Mouse (Mus musculus) small intestine, adult 2 months (tissue): Measurements from ENCODE around the gene Wwox. TPM values are rescaled to one million over a fixed set of nuclear protein-coding genes. Genes with fewer than 3 reads are reported as not detected.

Experiments
- H3K27ac ChIP-seq: fragments of 200-500 bp; 2 replicates; pipeline ENCODE4 v1.5.1; 2012; ENCODE audit warnings: low read depth, low read length, control low read depth, inconsistent platforms; ENCODE audit not compliant: insufficient read depth
- H3K27me3 ChIP-seq: fragments of 200-500 bp; 2 replicates; pipeline ENCODE4 v1.6.1; 2012; ENCODE audit warnings: mild to moderate bottlenecking, moderate library complexity, low read length, inconsistent platforms; ENCODE audit not compliant: control insufficient read depth, insufficient read depth
- H3K36me3 ChIP-seq: fragments of 200-500 bp; 2 replicates; pipeline ENCODE4 v1.6.1; 2012; ENCODE audit warnings: mild to moderate bottlenecking, low read length, control low read depth, inconsistent platforms; ENCODE audit not compliant: control insufficient read depth, insufficient read depth
- H3K4me1 ChIP-seq: fragments of 200-500 bp; 2 replicates; pipeline ENCODE4 v1.6.1; 2012; ENCODE audit warnings: low read length, inconsistent platforms, mixed read lengths; ENCODE audit not compliant: control insufficient read depth, insufficient read depth, insufficient read length
- H3K4me3 ChIP-seq: fragments of 200-500 bp; 2 replicates; pipeline ENCODE4 v1.5.1; 2012; ENCODE audit warnings: low read depth, mild to moderate bottlenecking, control low read depth, inconsistent platforms, low read length, moderate library complexity
- CTCF ChIP-seq: fragments of 200-500 bp; IDR thresholded peaks from 2 replicates; pipeline ENCODE4 v1.5.1; 2012; ENCODE audit warnings: low read depth, mild to moderate bottlenecking, control low read depth, inconsistent platforms, low read length, moderate library complexity, mixed read lengths; ENCODE audit not compliant: insufficient replicate concordance, insufficient read length; ENCODE audit errors: extremely low read depth
- POLR2A ChIP-seq: fragments of 200-500 bp; IDR thresholded peaks from 2 replicates; pipeline ENCODE4 v1.6.1; 2012; ENCODE audit warnings: low read depth, mild to moderate bottlenecking, control low read depth, inconsistent platforms, low read length, moderate library complexity
- WGBS: fragments of 180-500 bp; shearing (Covaris S2); methylation state at CpG from one replicate; pipeline ENCODE4 v1.1.7; 2018; 5-methylcytosine and 5-hydroxymethylcytosine counted together
- polyA plus RNA-seq: library from polyadenylated mRNA; depleted of rRNA; stranded (reverse); fragments of >200 nt; gene quantifications from 2 replicates; pipeline ENCODE4 v1.2.3, GENCODE M21; 2012

The Wwox gene
- polyA plus RNA-seq, 1 experiment: 6.0 TPM

DNA sequence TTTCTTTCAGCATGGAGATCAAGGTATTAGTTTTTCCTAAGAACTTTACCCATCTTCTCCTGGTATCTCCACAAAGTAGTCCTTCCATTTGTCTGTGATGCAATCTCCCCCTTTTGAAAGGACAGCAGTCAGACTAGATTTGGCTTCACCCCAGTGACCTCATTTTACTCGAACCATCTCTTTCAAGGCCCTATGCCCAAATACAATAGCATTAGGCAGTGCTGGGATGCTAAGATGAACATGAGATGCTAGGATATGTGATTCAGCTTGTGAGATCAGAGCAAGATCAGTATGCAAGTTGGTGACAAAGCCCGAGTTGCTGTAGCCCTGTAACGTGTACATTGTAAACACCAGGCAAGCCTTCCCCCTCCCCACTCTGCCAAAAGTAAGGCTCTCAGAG, 426.5 kb downstream of the Wwox start:
- H3K27ac ChIP-seq: no peak overlapping the region
- TF ChIP-seq CTCF (no peak), POLR2A (no peak)
- no peaks in the 10 kb centered on the region for H3K27me3 ChIP-seq
- no peaks in the 10 kb centered on the region for H3K4me1 ChIP-seq
- H3K4me3 ChIP-seq: no peak overlapping the region
- no peaks in the 10 kb centered on the region for H3K36me3 ChIP-seq
- WGBS: 84% methylated on average over 3 of the region's 3 CpGs

- H3K4me1 ChIP-seq: no peaks in the 10 kb centered on the region
Measured at GRCm38 (mm10) chr8:114869321-114869720, 429.9 kb downstream of the Wwox start.

GRCm38 (mm10) chr8:114870410-114870809, 431.0 kb downstream of the Wwox start:
- Histone ChIP-seq H3K27ac (no peak overlapping the region), H3K27me3 (no peaks in the 10 kb centered on the region), H3K36me3 (no peaks in the 10 kb centered on the region), H3K4me1 (no peaks in the 10 kb centered on the region), H3K4me3 (no peak overlapping the region)
- 90% methylated on average over 8 of the region's 8 CpGs for WGBS
- no peak for TF ChIP-seq CTCF
- no peak for TF ChIP-seq POLR2A

More at GRCm38 (mm10) chr8:114869321-114869720, 429.9 kb downstream of the Wwox start:
- no peak overlapping the region for H3K4me3 ChIP-seq
- TF ChIP-seq POLR2A (no peak), CTCF (no peak)
- no peak overlapping the region for H3K27ac ChIP-seq
- no peaks in the 10 kb centered on the region for H3K27me3 ChIP-seq
- H3K36me3 ChIP-seq: no peaks in the 10 kb centered on the region
- WGBS: 94% methylated on average over 6 of the region's 6 CpGs

DNA sequence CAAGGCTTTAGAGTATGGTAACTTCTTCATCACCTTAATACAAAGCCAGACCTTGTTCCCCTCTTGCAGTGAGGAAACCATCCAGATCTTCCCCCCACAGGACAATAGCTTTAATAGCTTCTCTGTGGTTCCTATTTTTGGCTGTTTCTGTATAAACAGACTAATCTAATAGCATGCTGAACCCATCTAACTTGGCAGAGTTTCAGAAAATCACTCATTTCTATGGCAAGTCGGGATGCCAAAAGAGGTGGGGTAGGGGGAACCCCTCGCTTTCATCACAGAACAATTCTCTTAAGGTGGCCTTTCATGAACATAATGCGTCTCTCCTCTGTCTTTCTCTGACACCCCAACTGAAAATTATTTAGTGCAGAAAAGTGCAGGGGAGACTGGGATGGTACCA, 433.0 kb downstream of the Wwox start:
- Histone ChIP-seq H3K4me1 (no peaks in the 10 kb centered on the region), H3K27ac (no peak overlapping the region), H3K36me3 (no peaks in the 10 kb centered on the region), H3K4me3 (no peak overlapping the region), H3K27me3 (no peaks in the 10 kb centered on the region)
- TF ChIP-seq POLR2A (no peak), CTCF (no peak)
- WGBS: 69% methylated on average over 3 of the region's 3 CpGs

GRCm38 (mm10) chr8:114875161-114875560, 435.7 kb downstream of the Wwox start:
- H3K27me3 ChIP-seq: no peaks in the 10 kb centered on the region
- 82% methylated on average over 5 of the region's 5 CpGs for WGBS
- H3K27ac ChIP-seq: no peak overlapping the region
- no peaks in the 10 kb centered on the region for H3K36me3 ChIP-seq
- TF ChIP-seq CTCF: no peak
- TF ChIP-seq POLR2A: no peak
- H3K4me3 ChIP-seq: no peak overlapping the region
- peaks cover 2% of the 10 kb centered on the region; the same call in 1 of the 2 replicates for H3K4me1 ChIP-seq

- H3K36me3 ChIP-seq: no peaks in the 10 kb centered on the region
- no peaks in the 10 kb centered on the region for H3K27me3 ChIP-seq
- H3K27ac ChIP-seq: no peak overlapping the region
- no peak overlapping the region for H3K4me3 ChIP-seq
- TF ChIP-seq POLR2A: no peak
- TF ChIP-seq CTCF: no peak
- WGBS: 79% methylated on average over 11 of the region's 11 CpGs
- H3K4me1 ChIP-seq: peaks cover 7% of the 10 kb centered on the region; the same call in 1 of the 2 replicates
Measured at GRCm38 (mm10) chr8:114876161-114876611, 436.7 kb downstream of the Wwox start.

DNA sequence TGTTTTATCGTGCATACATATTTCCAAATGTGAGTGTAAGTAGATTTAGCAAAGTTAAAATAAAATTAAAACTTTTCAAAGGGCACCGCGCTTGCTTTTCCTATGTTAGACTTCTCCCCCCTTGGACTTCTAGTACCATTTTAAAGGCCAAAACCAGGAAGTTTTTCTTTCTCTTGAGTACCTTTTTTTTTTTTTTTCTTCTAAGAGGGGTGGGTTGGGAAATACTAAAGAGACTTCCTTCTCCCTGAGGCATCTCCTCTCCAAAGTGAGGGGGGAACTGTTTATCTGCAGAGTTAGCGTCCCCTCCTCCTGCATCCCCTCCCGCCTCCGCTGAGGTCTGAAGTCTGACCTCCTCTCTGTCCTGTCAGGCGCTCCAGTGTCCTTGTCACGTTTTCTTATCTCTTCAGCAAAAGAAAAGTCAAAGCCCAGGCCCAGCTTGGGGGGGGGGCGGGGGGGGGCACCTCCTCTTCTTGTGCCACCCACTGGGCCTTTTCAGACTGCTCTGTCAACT, 437.3 kb downstream of the Wwox start:
- 76% methylated on average over 9 of the region's 9 CpGs for WGBS
- no peak for TF ChIP-seq POLR2A
- no peak for TF ChIP-seq CTCF
- Histone ChIP-seq H3K27ac (no peak overlapping the region), H3K36me3 (no peaks in the 10 kb centered on the region), H3K27me3 (no peaks in the 10 kb centered on the region), H3K4me1 (peaks cover 12% of the 10 kb centered on the region; the same call in 1 of the 2 replicates), H3K4me3 (no peak overlapping the region)

DNA sequence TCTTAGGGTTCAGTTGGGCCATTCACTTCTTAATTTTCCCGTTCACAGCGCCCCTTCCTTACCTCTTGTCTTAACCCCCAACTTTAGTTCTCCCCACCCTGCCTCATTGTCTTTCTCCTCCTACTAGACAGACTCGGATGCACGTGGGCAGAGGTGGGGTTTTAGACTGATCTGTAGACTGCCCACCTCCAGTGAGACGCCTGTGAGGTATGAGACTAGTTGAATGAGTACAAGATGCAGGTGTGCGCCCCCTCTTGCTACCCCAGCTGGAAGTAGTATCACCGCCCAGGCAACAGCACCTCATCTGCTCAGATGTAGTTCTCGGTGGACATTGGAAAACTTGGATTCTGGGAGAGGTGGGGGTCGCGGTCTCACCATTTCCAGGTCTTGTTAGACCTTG, 437.8 kb downstream of the Wwox start:
- no peak overlapping the region for H3K4me3 ChIP-seq
- H3K27me3 ChIP-seq: no peaks in the 10 kb centered on the region
- WGBS: 94% methylated on average over 10 of the region's 10 CpGs
- no peaks in the 10 kb centered on the region for H3K36me3 ChIP-seq
- peaks cover 16% of the 10 kb centered on the region for H3K4me1 ChIP-seq
- TF ChIP-seq CTCF (no peak), POLR2A (no peak)
- no peak overlapping the region for H3K27ac ChIP-seq
